Mouse (Mus musculus) intestine, embryonic 14.5 days (tissue): ENCODE measurements at regions not wholly inside any gene's neighbourhood (a gene's known extent, or its start where the extent isn't known, plus 50 kb on each side); places are given as distances from the start of the nearest gene placed in this dataset.
A peak's percentile ranks its signal among the peaks of the same experiment; 100 is the strongest.
"Not testable (repeated sequence)": the region's sequence is repeated elsewhere in the genome, so short reads cannot be mapped to it uniquely, and the experiment has no call there.

Source experiments
- ATAC-seq: fragments of 200-750 bp; cut with Nextera tagmentation; replicated peaks from 2 replicates; pipeline ENCODE4 v1.8.0; 2017; ENCODE audit warnings: low read depth, moderate number of reproducible peaks, moderate TSS enrichment, moderate library complexity; ENCODE audit not compliant: low FRiP score, low TSS enrichment
- DNase-seq: peaks from one replicate; pipeline ENCODE4 v3.0.0-alpha.2; 2018; ENCODE audit warnings: low spot score
- H3K27ac ChIP-seq: fragments of 300-500 bp; sonication (generic); 2 replicates; pipeline ENCODE4 v1.5.1; 2014; ENCODE audit warnings: low read depth, mild to moderate bottlenecking, control low read depth
- H3K27me3 ChIP-seq: fragments of 300-500 bp; sonication (generic); replicated peaks from 2 replicates; pipeline ENCODE4 v1.6.1; 2014; ENCODE audit warnings: low read length, control low read depth; ENCODE audit not compliant: control insufficient read depth, insufficient read depth
- H3K36me3 ChIP-seq: fragments of 300-500 bp; sonication (generic); 2 replicates; pipeline ENCODE4 v1.6.1; 2014; ENCODE audit warnings: low read length, control low read depth; ENCODE audit not compliant: control insufficient read depth, insufficient read depth
- H3K4me1 ChIP-seq: fragments of 300-500 bp; sonication (generic); replicated peaks from 2 replicates; pipeline ENCODE4 v1.6.1; 2014; ENCODE audit warnings: low read length, control low read depth, mixed read lengths; ENCODE audit not compliant: control insufficient read depth, insufficient read depth
- H3K4me2 ChIP-seq: fragments of 300-500 bp; sonication (generic); 2 replicates; pipeline ENCODE4 v1.6.1; 2014; ENCODE audit warnings: low read length
- H3K4me3 ChIP-seq: fragments of 300-500 bp; sonication (generic); 2 replicates; pipeline ENCODE4 v1.5.1; 2014; ENCODE audit warnings: low read depth, low read length, control low read depth, mixed read lengths
- H3K9ac ChIP-seq: fragments of 300-500 bp; sonication (generic); 2 replicates; pipeline ENCODE4 v1.6.1; 2014; ENCODE audit warnings: mild to moderate bottlenecking, low read length
- H3K9me3 ChIP-seq: fragments of 300-500 bp; sonication (generic); 2 replicates; pipeline ENCODE4 v1.6.1; 2016; ENCODE audit warnings: low read length, control low read depth; ENCODE audit not compliant: control insufficient read depth
- WGBS: fragments of 180-500 bp; shearing (Covaris S2); extraction: QIAGEN DNeasy Blood & Tissue Kit; methylation state at CpG from one replicate; pipeline ENCODE4 v1.1.7; 2014; 5-methylcytosine and 5-hydroxymethylcytosine counted together

GRCm38 (mm10) chr4:4242306-4242980 lies 165.1 kb upstream of the Sdr16c6 start:
- H3K4me2 ChIP-seq, H3K4me3 ChIP-seq, H3K9me3 ChIP-seq, H3K27me3 ChIP-seq, H3K4me1 ChIP-seq, DNase-seq, ATAC-seq, H3K36me3 ChIP-seq, H3K9ac ChIP-seq, H3K27ac ChIP-seq: not testable (repeated sequence)
- WGBS: 86% methylated on average over 15 of the region's 15 CpGs

- H3K4me3 ChIP-seq: no peak overlapping the region
- no peak for ATAC-seq
- no peaks in the 10 kb centered on the region for H3K4me1 ChIP-seq
- no peaks in the 10 kb centered on the region for H3K9me3 ChIP-seq
- no peak for DNase-seq
- WGBS: 21% methylated on average over 1 of the region's 1 CpGs
- H3K4me2 ChIP-seq: no peak overlapping the region
- no peaks in the 10 kb centered on the region for H3K27me3 ChIP-seq
- no peak overlapping the region for H3K9ac ChIP-seq
- no peaks in the 10 kb centered on the region for H3K36me3 ChIP-seq
- H3K27ac ChIP-seq: no peak overlapping the region
Measured at GRCm38 (mm10) chr4:4226209-4226608, 148.9 kb upstream of the Sdr16c6 start.

GRCm38 (mm10) chr4:4219701-4220100 lies 142.4 kb upstream of the Sdr16c6 start:
- ATAC-seq (no peak), DNase-seq (no peak)
- H3K4me1 ChIP-seq: no peaks in the 10 kb centered on the region
- H3K9ac ChIP-seq: no peak overlapping the region
- H3K36me3 ChIP-seq: no peaks in the 10 kb centered on the region
- no peaks in the 10 kb centered on the region for H3K27me3 ChIP-seq
- H3K4me3 ChIP-seq: no peak overlapping the region
- H3K9me3 ChIP-seq: no peaks in the 10 kb centered on the region
- H3K4me2 ChIP-seq: no peak overlapping the region
- 77% methylated on average over 2 of the region's 2 CpGs for WGBS
- H3K27ac ChIP-seq: no peak overlapping the region

- Histone ChIP-seq H3K4me1 (no peaks in the 10 kb centered on the region), H3K27me3 (no peaks in the 10 kb centered on the region), H3K9ac (no peak overlapping the region), H3K9me3 (no peaks in the 10 kb centered on the region), H3K36me3 (no peaks in the 10 kb centered on the region), H3K4me2 (no peak overlapping the region), H3K4me3 (no peak overlapping the region), H3K27ac (no peak overlapping the region)
- DNase-seq (no peak), ATAC-seq (no peak)
- 87% methylated on average over 2 of the region's 2 CpGs for WGBS
Measured at GRCm38 (mm10) chr4:4211892-4212291, 134.6 kb upstream of the Sdr16c6 start.

- H3K27me3 ChIP-seq: no peaks in the 10 kb centered on the region
- ATAC-seq: peak; percentile 62; the same call in 1 of the 2 replicates
- no peak overlapping the region for H3K9ac ChIP-seq
- DNase-seq: no peak
- no peak overlapping the region for H3K4me2 ChIP-seq
- H3K36me3 ChIP-seq: no peaks in the 10 kb centered on the region
- WGBS: 57% methylated on average over 1 of the region's 1 CpGs
- H3K4me3 ChIP-seq: no peak overlapping the region
- no peaks in the 10 kb centered on the region for H3K4me1 ChIP-seq
- no peaks in the 10 kb centered on the region for H3K9me3 ChIP-seq
- no peak overlapping the region for H3K27ac ChIP-seq
Measured at GRCm38 (mm10) chr4:4205158-4205557, 127.8 kb upstream of the Sdr16c6 start.

GRCm38 (mm10) chr4:4199309-4199708 lies 122.0 kb upstream of the Sdr16c6 start:
- WGBS: 45% methylated on average over 2 of the region's 2 CpGs
- H3K4me3 ChIP-seq: no peak overlapping the region

GRCm38 (mm10) chr4:4195834-4196233 lies 118.5 kb upstream of the Sdr16c6 start:
- 81% methylated on average over 2 of the region's 2 CpGs for WGBS
- H3K4me2 ChIP-seq: no peak overlapping the region
- no peaks in the 10 kb centered on the region for H3K36me3 ChIP-seq
- H3K9me3 ChIP-seq: no peaks in the 10 kb centered on the region
- ATAC-seq (no peak), DNase-seq (no peak)
- H3K4me3 ChIP-seq: no peak overlapping the region
- H3K27ac ChIP-seq: no peak overlapping the region; the same call in 1 of the 2 replicates
- H3K27me3 ChIP-seq: no peaks in the 10 kb centered on the region
- no peak overlapping the region for H3K9ac ChIP-seq
- no peaks in the 10 kb centered on the region for H3K4me1 ChIP-seq

More at GRCm38 (mm10) chr4:4199309-4199708, 122.0 kb upstream of the Sdr16c6 start:
- Histone ChIP-seq H3K9ac (no peak overlapping the region), H3K36me3 (no peaks in the 10 kb centered on the region), H3K4me2 (no peak overlapping the region), H3K9me3 (no peaks in the 10 kb centered on the region), H3K4me1 (no peaks in the 10 kb centered on the region), H3K27ac (no peak overlapping the region), H3K27me3 (no peaks in the 10 kb centered on the region)
- DNase-seq (no peak), ATAC-seq (no peak)

- Histone ChIP-seq H3K9me3 (no peaks in the 10 kb centered on the region), H3K4me2 (no peak overlapping the region), H3K27ac (no peak overlapping the region), H3K9ac (no peak overlapping the region), H3K27me3 (no peaks in the 10 kb centered on the region), H3K36me3 (no peaks in the 10 kb centered on the region), H3K4me3 (no peak overlapping the region), H3K4me1 (no peaks in the 10 kb centered on the region)
- DNase-seq: no peak
- no peak for ATAC-seq
- 69% methylated on average over 8 of the region's 8 CpGs for WGBS
Measured at GRCm38 (mm10) chr4:4195250-4195649, 117.9 kb upstream of the Sdr16c6 start.
